Mouse (Mus musculus) G1E (cell line): ENCODE results near the gene Ccl2.

Experiments
- CTCF ChIP-seq: IDR thresholded peaks from 2 replicates; pipeline ENCODE4 v1.5.1; 2012; ENCODE audit warnings: low read depth, low read length, inconsistent platforms, mixed read lengths
- GATA1 ChIP-seq: IDR thresholded peaks from 2 replicates; pipeline ENCODE4 v1.6.1; 2012; ENCODE audit warnings: borderline replicate concordance, low read length, inconsistent platforms, mixed read lengths
- POLR2AphosphoS5 ChIP-seq: IDR thresholded peaks from 2 replicates; pipeline ENCODE4 v1.6.1; 2012; ENCODE audit warnings: low read depth, low read length, inconsistent platforms; ENCODE audit not compliant: insufficient replicate concordance
- TAL1 ChIP-seq: conservative IDR thresholded peaks from 2 replicates; pipeline ENCODE4 v1.6.1; 2012; ENCODE audit warnings: low read depth, low read length, inconsistent platforms, mixed read lengths

GRCm38 (mm10) chr11:82030171-82030570 lies 5.2 kb upstream of the Ccl2 start:
- no peak for TF ChIP-seq CTCF
- no peak for TF ChIP-seq GATA1
- TF ChIP-seq TAL1: no peak
- no peak for TF ChIP-seq POLR2AphosphoS5
